Mouse (Mus musculus) WW6 (cell line): ENCODE results near the gene Crispld2.
A peak's percentile ranks its signal among the peaks of the same experiment; 100 is the strongest.

ENCODE experiments used
- DNase-seq: peaks from one replicate; pipeline ENCODE4 v3.0.0-alpha.2; 2013; ENCODE audit warnings: low read depth, low spot score

Gene Crispld2

GRCm38 (mm10) chr8:120067936-120068668 lies 75.9 kb downstream of the Crispld2 start:
- DNase-seq: no peak

GRCm38 (mm10) chr8:120071684-120072083 lies 79.4 kb downstream of the Crispld2 start:
- DNase-seq: peak; percentile 48

DNA sequence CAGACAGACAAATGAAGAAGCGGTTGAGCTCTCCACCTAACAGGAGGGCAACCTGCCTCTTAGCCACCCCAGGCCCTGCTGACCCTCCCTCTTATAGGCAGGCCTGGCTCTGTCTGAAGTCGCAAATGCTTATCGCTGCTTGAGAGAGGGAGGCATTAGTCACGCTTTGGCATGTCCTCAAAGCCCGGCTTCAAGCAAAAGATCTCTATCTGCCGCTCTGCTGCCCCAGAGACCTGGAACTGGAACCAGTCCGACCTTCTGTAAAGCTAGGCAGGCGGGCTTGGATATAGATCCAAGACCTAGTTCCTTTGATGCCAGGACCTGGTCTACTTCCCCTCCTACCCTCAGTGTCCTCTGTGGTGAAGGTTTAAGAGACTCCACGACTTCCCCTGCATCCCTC lies 80.0 kb downstream of the Crispld2 start:
- no peak for DNase-seq

DNA sequence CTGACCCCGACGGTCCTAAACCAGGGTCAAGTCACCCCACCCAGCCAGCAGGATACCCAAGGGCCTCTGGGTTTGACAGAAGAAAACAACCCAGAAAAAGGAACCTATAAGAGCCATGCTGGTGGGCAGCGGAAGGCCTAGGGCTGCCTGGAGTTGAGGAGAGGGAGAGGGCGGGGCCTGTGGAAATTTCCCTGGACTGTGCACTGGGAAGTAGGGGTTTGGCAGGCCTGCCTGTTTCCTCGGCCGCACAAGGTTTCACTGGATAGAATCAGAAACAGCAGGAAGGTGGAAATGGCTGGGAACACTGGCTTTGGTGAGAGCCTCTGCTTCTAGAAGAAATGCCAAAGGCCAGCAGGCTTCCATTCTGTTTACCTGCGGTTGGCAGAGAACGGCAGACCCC lies 80.6 kb downstream of the Crispld2 start:
- DNase-seq: no peak

GRCm38 (mm10) chr8:120074516-120074915 lies 82.3 kb downstream of the Crispld2 start:
- no peak for DNase-seq

GRCm38 (mm10) chr8:120075347-120075746 lies 83.1 kb downstream of the Crispld2 start:
- no peak for DNase-seq

DNA sequence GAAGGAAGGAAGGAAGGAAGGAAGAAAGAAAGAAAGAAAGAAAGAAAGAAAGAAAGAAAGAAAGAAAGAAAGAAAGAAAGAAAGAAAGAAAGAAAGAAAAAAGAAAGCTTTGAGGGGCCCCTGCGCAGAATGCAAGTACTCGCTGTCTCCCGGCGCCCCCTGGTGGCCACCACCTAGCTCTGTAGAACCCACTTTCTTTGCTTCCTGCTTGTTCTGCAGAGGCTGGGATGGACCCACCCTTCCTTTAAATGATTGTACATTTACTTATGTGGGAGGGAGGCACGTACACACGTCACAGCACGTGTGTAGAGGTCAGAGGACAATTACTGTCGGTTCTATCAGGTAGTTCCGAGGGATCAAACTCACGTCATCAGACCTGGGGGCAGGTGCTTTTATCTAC lies 85.8 kb downstream of the Crispld2 start:
- DNase-seq: peak; percentile 54

DNA sequence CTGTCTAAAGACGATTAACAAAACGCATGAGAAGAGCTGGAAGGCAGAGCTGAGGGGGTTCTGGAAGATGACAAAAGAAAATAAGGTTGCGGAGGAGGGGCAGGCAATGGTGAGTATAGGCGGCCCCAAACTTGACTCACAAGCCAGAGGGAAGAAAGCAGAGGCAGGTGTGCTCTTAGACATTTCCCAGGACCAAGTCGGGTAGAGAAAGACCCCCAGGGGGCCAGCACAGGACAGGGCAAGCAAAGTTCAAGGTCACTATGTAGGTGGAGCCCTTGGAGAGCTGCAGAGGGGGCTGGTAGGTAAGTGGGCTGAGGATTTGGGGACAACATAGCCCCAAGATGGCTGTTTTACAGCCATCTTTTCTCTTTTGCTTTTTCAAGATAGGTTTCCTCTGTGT lies 87.1 kb downstream of the Crispld2 start:
- DNase-seq: no peak

DNA sequence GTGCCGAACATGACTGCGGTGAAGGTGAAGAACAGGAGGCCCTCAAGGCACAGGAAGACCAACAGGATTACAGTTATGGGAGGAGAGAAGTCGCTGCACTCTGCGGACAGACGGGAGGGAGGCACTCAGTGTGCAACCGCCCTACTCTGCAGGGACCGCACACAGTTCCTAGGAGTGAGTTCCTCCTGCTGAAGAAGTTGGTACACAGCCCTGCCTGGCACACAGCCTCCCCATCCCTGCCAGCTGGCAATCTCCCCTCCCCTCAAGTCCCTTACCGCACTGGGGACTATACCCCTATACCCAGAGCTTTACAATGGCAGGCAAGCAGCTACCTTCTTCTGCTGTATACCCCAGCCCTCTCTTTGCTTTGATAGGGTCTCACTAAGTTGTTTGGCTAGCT lies 91.0 kb downstream of the Crispld2 start:
- DNase-seq: no peak

GRCm38 (mm10) chr8:120084783-120085182 lies 92.5 kb downstream of the Crispld2 start:
- no peak for DNase-seq

- no peak for DNase-seq
These were observed 97.3 kb downstream of the Crispld2 start for GRCm38 (mm10) chr8:120089511-120089910.

DNA sequence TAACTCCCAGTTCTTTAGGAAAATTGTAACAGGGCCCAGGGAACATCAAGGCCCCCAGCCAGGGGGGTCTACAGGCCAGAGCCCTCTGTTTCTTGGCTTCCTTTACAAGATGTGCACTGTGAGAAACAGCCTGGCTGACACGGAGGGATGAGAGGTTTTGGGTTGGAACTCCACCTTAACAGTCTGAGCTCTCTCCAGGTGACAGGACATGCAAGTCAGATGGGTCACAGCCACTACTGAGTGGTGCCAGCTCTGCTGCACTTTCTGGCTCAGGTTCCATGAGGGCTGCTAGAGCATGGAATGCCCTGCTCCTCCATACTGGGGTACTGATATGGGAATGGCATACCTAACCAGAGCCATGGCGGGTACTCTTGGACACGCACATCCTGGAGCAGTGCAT lies 98.8 kb downstream of the Crispld2 start:
- DNase-seq: no peak

GRCm38 (mm10) chr8:120093103-120093502 lies 100.9 kb downstream of the Crispld2 start:
- DNase-seq: no peak

DNA sequence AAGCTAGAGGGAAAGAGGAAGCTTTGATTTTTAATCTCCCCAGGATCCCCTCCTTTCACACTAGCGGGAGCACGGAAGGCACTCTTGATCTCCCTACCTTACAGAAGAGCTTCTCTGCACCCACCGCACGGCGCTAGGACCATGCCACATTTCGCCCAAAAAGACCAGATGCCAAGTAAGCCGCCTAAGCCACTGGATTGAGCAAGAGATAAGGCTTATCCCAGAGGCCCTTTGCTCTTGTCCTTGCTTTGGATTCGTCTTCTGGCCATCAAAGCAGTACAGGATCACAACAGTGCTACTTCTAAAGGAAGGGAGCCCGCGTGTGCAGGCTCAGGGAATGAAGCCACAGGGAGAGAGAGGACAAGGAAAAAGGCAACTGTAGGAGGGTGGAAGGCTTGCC lies 102.6 kb downstream of the Crispld2 start:
- no peak for DNase-seq

GRCm38 (mm10) chr8:120096486-120096885 lies 104.2 kb downstream of the Crispld2 start:
- DNase-seq: no peak

DNA sequence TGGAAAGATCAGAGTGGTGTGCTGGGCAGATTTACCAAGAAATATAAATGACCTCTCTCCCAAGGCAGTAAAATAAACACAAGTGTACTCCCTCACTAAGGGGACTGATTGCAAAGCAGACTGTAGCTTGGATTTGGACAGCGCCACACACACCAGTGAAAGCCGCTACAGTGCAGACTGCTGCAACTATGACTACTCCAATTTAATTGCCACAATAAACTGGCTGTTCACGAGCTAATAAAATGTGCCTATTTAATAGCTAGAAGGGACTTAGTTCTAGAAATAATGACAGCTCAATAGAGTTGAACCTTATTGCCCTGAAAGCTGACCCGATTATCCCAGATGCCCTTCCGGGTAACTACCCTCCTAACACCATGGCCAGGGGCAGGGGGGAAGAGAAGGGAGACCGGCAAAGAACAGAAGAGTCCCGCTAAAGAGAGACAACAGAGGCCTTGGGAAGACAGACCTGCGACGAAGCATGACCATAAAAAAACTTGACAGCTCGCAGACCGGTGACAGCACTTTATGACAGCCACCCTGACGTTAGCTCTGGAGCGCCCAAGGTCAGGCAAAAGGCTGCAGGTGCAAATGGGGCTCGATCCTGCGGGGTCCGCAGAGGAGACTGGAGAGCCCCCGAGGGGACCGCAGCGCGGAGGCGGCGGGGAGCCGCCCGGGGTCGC lies 108.3 kb downstream of the Crispld2 start:
- DNase-seq: no peak

GRCm38 (mm10) chr8:120101068-120101972 lies 109.1 kb downstream of the Crispld2 start, which contains the start of gene Zdhhc7:
TSS of gene Zdhhc7 (minus strand) at chr8:120101482.
- no peak for DNase-seq
